Mouse (Mus musculus) layer of hippocampus, postnatal 36 days (tissue): Measurements from ENCODE around the gene Chrm3. TPM values are rescaled to one million over a fixed set of nuclear protein-coding genes. Genes with fewer than 3 reads are reported as not detected.

Source experiments
- DNase-seq, 2 experiments: peaks; one replicate each; pipeline ENCODE4 v3.0.0; 2022
- total RNA-seq, 2 experiments: library from RNA; stranded (reverse); gene quantifications; 2 replicates each; pipeline ENCODE4 v1.2.3; 2021

Chrm3 gene
- total RNA-seq, 2 experiments from 2014 or later: 48.4 to 50.4 TPM

GRCm38 (mm10) chr13:10068927-10069580 is 291.6 kb downstream of the Chrm3 start:
- no peak for DNase-seq

- DNase-seq: no peak
These were observed 293.6 kb downstream of the Chrm3 start for GRCm38 (mm10) chr13:10066829-10067618.

DNA sequence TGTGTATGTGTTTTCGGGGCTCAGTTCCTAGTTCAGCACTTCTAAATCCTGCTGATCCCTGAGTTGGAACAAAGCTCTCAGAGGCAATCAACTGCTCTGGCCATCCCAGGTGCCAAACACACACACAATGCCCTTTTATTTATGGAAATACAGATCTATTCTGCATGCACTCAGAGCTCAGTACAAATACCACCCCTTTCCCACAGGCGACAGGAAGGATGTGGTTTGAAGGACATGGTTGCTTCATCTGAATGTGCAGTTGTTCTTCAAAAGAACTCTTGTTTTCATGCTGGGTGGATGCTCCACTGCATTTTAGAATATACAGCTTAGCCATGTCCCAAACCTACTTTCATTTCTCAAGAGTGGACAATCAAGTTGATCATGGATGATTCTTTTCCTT is 294.9 kb downstream of the Chrm3 start:
- no peak for DNase-seq

DNA sequence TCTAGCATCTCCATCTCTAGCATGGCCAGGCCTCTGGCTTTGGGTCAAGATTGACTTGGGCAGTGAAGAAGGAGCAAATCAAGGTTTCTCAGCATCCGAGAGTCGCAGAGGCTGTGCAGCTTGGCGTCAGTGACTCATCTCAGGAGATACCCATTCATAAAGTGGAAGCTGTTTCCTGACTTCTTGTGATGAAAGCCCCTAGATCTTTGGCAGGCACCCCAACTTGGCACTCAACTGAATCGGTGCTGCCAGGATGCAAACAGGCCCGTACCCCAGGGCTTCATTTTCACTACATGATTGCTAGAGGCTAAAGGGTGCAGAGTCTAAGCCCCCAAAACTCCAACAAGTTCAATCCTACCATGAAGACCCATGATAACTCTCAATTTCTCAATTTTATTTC is 298.0 kb downstream of the Chrm3 start:
- no peak for DNase-seq

GRCm38 (mm10) chr13:10058993-10059392 is 301.7 kb downstream of the Chrm3 start:
- DNase-seq: no peak

GRCm38 (mm10) chr13:10057644-10058198 is 302.9 kb downstream of the Chrm3 start:
- no peak for DNase-seq

- DNase-seq: no peak
These were observed 306.6 kb downstream of the Chrm3 start for GRCm38 (mm10) chr13:10054086-10054485.

GRCm38 (mm10) chr13:10053301-10053889 is 307.3 kb downstream of the Chrm3 start:
- DNase-seq: no peak

DNA sequence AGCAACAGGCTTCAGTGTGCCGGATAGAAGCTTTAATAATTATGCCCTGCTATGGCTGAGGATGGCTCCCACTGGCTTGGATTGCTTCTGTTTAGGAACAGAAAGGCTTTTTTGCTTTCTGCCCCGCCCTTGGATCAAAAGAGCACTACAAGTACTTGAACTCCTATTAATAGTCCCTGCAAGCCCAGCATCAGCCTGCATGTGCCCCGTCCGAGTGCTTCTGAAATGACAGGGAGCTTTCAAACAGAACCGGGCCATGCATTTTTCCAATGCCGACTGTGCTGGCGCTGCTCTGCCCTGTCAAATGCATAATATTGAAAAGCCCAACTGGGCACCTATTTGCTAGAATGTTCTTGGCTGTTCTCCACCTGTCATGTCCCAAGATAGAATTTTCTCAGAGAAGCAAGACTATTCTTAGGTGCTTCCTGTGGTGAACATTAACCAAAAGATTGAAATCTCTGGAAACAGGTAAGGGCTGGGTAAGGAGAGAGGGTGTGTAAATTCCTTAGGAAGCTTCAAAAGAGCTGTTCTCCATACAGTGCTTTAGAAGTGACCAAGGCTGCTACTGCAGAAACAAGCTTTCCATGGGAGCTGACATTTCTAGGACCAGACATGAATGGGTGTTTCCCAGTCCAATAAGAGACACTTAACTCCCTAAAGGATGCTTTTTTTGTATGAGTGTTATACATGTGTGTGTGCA is 314.8 kb downstream of the Chrm3 start:
- DNase-seq: no peak

DNA sequence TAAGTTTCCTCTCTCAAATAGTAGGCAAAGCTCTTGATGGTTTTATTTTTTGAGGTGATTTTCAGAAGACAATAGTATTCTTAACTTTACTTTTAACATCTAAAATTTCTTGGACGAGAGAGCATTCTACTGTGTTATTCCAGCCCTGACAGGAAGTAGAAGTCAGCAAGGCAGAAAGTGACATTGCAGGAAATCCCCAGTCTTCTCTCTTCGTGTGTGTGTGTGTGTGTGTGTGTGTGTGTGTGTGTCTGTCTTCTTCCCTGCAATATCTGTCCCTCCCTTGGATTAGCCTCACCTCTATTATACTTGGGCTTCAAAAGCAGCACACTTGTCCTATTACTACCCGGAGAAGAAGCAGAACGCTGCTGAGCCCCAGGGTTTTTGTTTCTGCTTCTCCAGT is 316.6 kb downstream of the Chrm3 start:
- no peak for DNase-seq

- DNase-seq: no peak
These were observed 326.9 kb downstream of the Chrm3 start for GRCm38 (mm10) chr13:10033570-10034399.

- no peak for DNase-seq
These were observed 329.1 kb downstream of the Chrm3 start for GRCm38 (mm10) chr13:10031547-10031946.

DNA sequence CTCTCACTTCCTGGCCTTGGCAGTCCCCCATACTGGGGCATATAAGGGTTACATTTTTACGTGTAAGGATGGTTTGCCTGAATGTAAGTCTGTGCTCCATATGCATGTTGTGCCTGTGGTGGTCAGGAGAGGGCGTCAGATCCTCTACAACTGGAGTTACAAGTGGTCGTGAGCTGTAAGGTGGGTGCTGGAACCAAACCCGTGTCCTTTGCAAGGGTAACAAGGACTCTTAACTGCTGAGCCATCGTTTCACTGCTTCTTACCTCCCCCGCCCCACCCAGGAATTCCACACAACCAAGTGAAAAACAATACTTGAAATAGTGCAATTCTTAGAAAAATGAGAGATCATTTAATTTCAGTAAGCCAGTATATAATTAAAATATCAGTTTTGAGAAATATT is 330.7 kb downstream of the Chrm3 start:
- DNase-seq: no peak

DNA sequence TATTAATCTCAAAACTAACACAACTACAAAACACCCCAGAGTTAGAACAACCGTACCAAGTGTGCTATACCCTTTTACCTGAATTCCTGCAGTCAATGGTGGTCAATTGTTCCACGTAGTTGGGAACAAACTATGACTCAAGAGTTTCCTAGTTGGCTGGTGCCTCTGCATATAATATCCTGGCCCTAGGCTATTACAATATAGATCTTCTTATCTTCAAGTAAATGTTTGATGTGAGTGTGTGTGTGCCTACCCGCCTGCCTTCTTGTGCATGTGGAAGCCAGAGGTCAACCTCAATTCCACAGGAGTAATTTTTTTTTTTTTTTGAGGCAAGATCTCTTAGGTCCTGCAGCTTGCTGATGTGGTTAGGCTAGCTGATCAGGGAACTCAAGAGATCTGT is 335.5 kb downstream of the Chrm3 start:
- no peak for DNase-seq

- no peak for DNase-seq
These were observed 337.5 kb downstream of the Chrm3 start for GRCm38 (mm10) chr13:10023112-10023511.

DNA sequence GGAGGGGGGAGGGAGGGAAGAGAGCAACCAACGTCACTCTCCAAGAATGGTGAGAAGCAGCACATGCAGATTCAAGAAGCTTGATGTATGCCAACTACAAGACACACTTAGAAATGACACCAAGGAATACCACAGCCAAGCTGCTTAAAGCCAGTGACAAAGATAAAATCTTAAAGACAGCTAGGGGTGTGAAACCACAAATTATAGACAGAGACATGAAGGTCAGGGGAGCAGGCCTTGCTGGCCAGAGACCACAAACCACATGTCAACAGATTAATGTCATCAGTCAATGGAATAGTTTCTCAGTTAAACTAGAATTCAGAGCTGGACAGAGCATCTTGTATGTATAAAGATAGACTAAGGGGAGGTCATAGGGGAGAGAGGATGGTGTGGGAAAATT is 341.4 kb downstream of the Chrm3 start:
- no peak for DNase-seq

GRCm38 (mm10) chr13:10002916-10003315 is 357.7 kb downstream of the Chrm3 start:
- no peak for DNase-seq

GRCm38 (mm10) chr13:9997664-9998328 is 362.9 kb downstream of the Chrm3 start:
- peak in 1 of 2 experiments; percentile 26 for DNase-seq

GRCm38 (mm10) chr13:9995852-9996251 is 364.8 kb downstream of the Chrm3 start:
- DNase-seq: no peak

DNA sequence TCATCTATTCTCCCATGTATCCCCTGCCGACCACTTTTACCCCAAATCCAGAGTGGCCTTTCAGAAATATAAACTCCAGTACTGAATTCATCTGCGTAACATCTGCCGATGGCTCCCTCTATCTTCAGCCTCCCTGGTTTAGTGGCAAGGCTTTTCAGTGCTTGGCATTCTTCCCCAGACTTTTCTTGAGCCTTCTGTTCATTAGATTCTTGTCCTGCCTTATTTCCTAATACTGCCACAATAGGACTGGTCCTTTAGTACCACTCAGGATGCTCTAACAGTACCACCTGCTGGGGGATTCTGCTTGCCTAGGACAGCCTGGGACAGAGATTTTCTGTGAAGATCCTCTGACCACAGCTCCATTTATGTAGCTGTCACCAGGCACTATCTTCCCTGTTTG is 367.1 kb downstream of the Chrm3 start:
- no peak for DNase-seq

GRCm38 (mm10) chr13:9992640-9993039 is 368.0 kb downstream of the Chrm3 start:
- no peak for DNase-seq
